Mouse (Mus musculus): ENCODE results near the gene Ripk3. TPM values are rescaled to one million over a fixed set of nuclear protein-coding genes. Genes with fewer than 3 reads are reported as not detected.

Gene Ripk3
- polyA plus RNA-seq, 1 experiment: 0.39 TPM

GRCm38 (mm10) chr14:55793461-55793860, 4.8 kb upstream of the Ripk3 start:
- 65% methylated on average over 2 of the region's 2 CpGs for WGBS
- Histone ChIP-seq H3K27ac (ENCODE audit: insufficient read depth, low read length) (no peak overlapping the region), H3K4me1 (ENCODE audit: control insufficient read depth, insufficient read depth, low read length) (no peaks in the 10 kb centered on the region), H3K4me3 (replicated peaks; ENCODE audit: insufficient read depth, low read depth, low read length) (no peak overlapping the region), H3K27me3 (ENCODE audit: control insufficient read depth, insufficient read depth, low read length) (no peaks in the 10 kb centered on the region)
- no peak for DNase-seq
- TF ChIP-seq POLR2A (IDR thresholded peaks at IDR 0.05; ENCODE audit: borderline replicate concordance, insufficient read depth, low read length) (no peak), CTCF (IDR thresholded peaks at IDR 0.05; ENCODE audit: borderline replicate concordance, insufficient read depth, low read depth, low read length) (no peak)

- Histone ChIP-seq H3K4me1 (ENCODE audit: control insufficient read depth, insufficient read depth, low read length) (no peaks in the 10 kb centered on the region), H3K4me3 (replicated peaks; ENCODE audit: insufficient read depth, low read depth, low read length) (no peak overlapping the region), H3K27me3 (ENCODE audit: control insufficient read depth, insufficient read depth, low read length) (no peaks in the 10 kb centered on the region; the same call in 1 of the 2 replicates), H3K27ac (ENCODE audit: insufficient read depth, low read length) (no peak overlapping the region)
- TF ChIP-seq POLR2A (IDR thresholded peaks at IDR 0.05; ENCODE audit: borderline replicate concordance, insufficient read depth, low read length): no peak
- no peak for TF ChIP-seq CTCF (IDR thresholded peaks at IDR 0.05; ENCODE audit: borderline replicate concordance, insufficient read depth, low read depth, low read length)
- 42% methylated on average over 11 of the region's 11 CpGs for WGBS
- no peak for DNase-seq
Observed at GRCm38 (mm10) chr14:55787731-55788130, 934 bp downstream of the Ripk3 start.

GRCm38 (mm10) chr14:55785195-55785594, 3.5 kb downstream of the Ripk3 start:
- no peaks in the 10 kb centered on the region; the same call in 1 of the 2 replicates for H3K27me3 ChIP-seq (ENCODE audit: control insufficient read depth, insufficient read depth, low read length)
- H3K4me3 ChIP-seq (replicated peaks; ENCODE audit: insufficient read depth, low read depth, low read length): no peak overlapping the region
- DNase-seq: peak in 1 of 2 experiments; percentile 0
- H3K4me1 ChIP-seq (ENCODE audit: control insufficient read depth, insufficient read depth, low read length): no peaks in the 10 kb centered on the region
- no peak for TF ChIP-seq POLR2A (IDR thresholded peaks at IDR 0.05; ENCODE audit: borderline replicate concordance, insufficient read depth, low read length)
- TF ChIP-seq CTCF (IDR thresholded peaks at IDR 0.05; ENCODE audit: borderline replicate concordance, insufficient read depth, low read depth, low read length): no peak
- H3K27ac ChIP-seq (ENCODE audit: insufficient read depth, low read length): no peak overlapping the region
- 24% methylated on average over 6 of the region's 6 CpGs for WGBS

- Histone ChIP-seq H3K4me1 (ENCODE audit: control insufficient read depth, insufficient read depth, low read length) (no peaks in the 10 kb centered on the region), H3K4me3 (replicated peaks; ENCODE audit: insufficient read depth, low read depth, low read length) (no peak within 1 kb of the TSS), H3K27ac (ENCODE audit: insufficient read depth, low read length) (no peak within 1 kb of the TSS), H3K27me3 (ENCODE audit: control insufficient read depth, insufficient read depth, low read length) (no peaks in the 10 kb centered on the region; the same call in 1 of the 2 replicates)
- DNase-seq: peak in 1 of 2 experiments; percentile 0
- TF ChIP-seq CTCF (IDR thresholded peaks at IDR 0.05; ENCODE audit: borderline replicate concordance, insufficient read depth, low read depth, low read length): no peak
- no peak for TF ChIP-seq POLR2A (IDR thresholded peaks at IDR 0.05; ENCODE audit: borderline replicate concordance, insufficient read depth, low read length)
- 8% methylated on average over 13 of the region's 13 CpGs for WGBS
Observed at GRCm38 (mm10) chr14:55783958-55784235, 4.8 kb downstream of the Ripk3 start, which contains the start of gene Adcy4. Adcy4 (minus strand) TSS chr14:55784095.

GRCm38 (mm10) chr14:55783171-55783957, 5.3 kb downstream of the Ripk3 start:
- no peak for TF ChIP-seq CTCF (IDR thresholded peaks at IDR 0.05; ENCODE audit: borderline replicate concordance, insufficient read depth, low read depth, low read length)
- TF ChIP-seq POLR2A (IDR thresholded peaks at IDR 0.05; ENCODE audit: borderline replicate concordance, insufficient read depth, low read length): no peak
- peak in 1 of 2 experiments; percentile 0 for DNase-seq
- H3K27me3 ChIP-seq (ENCODE audit: control insufficient read depth, insufficient read depth, low read length): no peaks in the 10 kb centered on the region; the same call in 1 of the 2 replicates
- WGBS: 1% methylated on average over 31 of the region's 31 CpGs
- H3K27ac ChIP-seq (ENCODE audit: insufficient read depth, low read length): no peak overlapping the region
- no peak overlapping the region for H3K4me3 ChIP-seq (replicated peaks; ENCODE audit: insufficient read depth, low read depth, low read length)
- no peaks in the 10 kb centered on the region for H3K4me1 ChIP-seq (ENCODE audit: control insufficient read depth, insufficient read depth, low read length)

GRCm38 (mm10) chr14:55782361-55782960, 6.2 kb downstream of the Ripk3 start:
- Histone ChIP-seq H3K27ac (ENCODE audit: insufficient read depth, low read length) (no peak overlapping the region), H3K4me1 (ENCODE audit: control insufficient read depth, insufficient read depth, low read length) (no peaks in the 10 kb centered on the region), H3K27me3 (ENCODE audit: control insufficient read depth, insufficient read depth, low read length) (no peaks in the 10 kb centered on the region; the same call in 1 of the 2 replicates), H3K4me3 (replicated peaks; ENCODE audit: insufficient read depth, low read depth, low read length) (no peak overlapping the region)
- WGBS: 62% methylated on average over 9 of the region's 9 CpGs
- TF ChIP-seq CTCF (IDR thresholded peaks at IDR 0.05; ENCODE audit: borderline replicate concordance, insufficient read depth, low read depth, low read length) (no peak), POLR2A (IDR thresholded peaks at IDR 0.05; ENCODE audit: borderline replicate concordance, insufficient read depth, low read length) (no peak)
- DNase-seq: peak; percentile 0 to 4

- Histone ChIP-seq H3K27ac (ENCODE audit: insufficient read depth, low read length) (no peak overlapping the region), H3K27me3 (ENCODE audit: control insufficient read depth, insufficient read depth, low read length) (no peaks in the 10 kb centered on the region; the same call in 1 of the 2 replicates), H3K4me1 (ENCODE audit: control insufficient read depth, insufficient read depth, low read length) (no peaks in the 10 kb centered on the region), H3K4me3 (replicated peaks; ENCODE audit: insufficient read depth, low read depth, low read length) (peak overlapping the region; percentile 11)
- TF ChIP-seq CTCF (IDR thresholded peaks at IDR 0.05; ENCODE audit: borderline replicate concordance, insufficient read depth, low read depth, low read length) (peak; percentile 93), POLR2A (IDR thresholded peaks at IDR 0.05; ENCODE audit: borderline replicate concordance, insufficient read depth, low read length) (no peak)
- DNase-seq: peak; percentile 60 to 71
- WGBS: 13% methylated on average over 14 of the region's 14 CpGs
Observed at GRCm38 (mm10) chr14:55781310-55781709, 7.4 kb downstream of the Ripk3 start.

GRCm38 (mm10) chr14:55780736-55781135, 7.9 kb downstream of the Ripk3 start:
- no peak for TF ChIP-seq POLR2A (IDR thresholded peaks at IDR 0.05; ENCODE audit: borderline replicate concordance, insufficient read depth, low read length)
- no peak for TF ChIP-seq CTCF (IDR thresholded peaks at IDR 0.05; ENCODE audit: borderline replicate concordance, insufficient read depth, low read depth, low read length)

More at GRCm38 (mm10) chr14:55780736-55781135, 7.9 kb downstream of the Ripk3 start:
- Histone ChIP-seq H3K27ac (ENCODE audit: insufficient read depth, low read length) (no peak overlapping the region), H3K27me3 (ENCODE audit: control insufficient read depth, insufficient read depth, low read length) (no peaks in the 10 kb centered on the region; the same call in 1 of the 2 replicates), H3K4me1 (ENCODE audit: control insufficient read depth, insufficient read depth, low read length) (no peaks in the 10 kb centered on the region), H3K4me3 (replicated peaks; ENCODE audit: insufficient read depth, low read depth, low read length) (no peak overlapping the region)
- peak in 1 of 2 experiments; percentile 9 for DNase-seq
- 77% methylated on average over 11 of the region's 11 CpGs for WGBS
